Mouse (Mus musculus): ENCODE measurements around the gene Rarg. TPM values are rescaled to one million over a fixed set of nuclear protein-coding genes. Genes with fewer than 3 reads are reported as not detected.
A peak's percentile ranks its signal among the peaks of the same experiment; 100 is the strongest.

Rarg gene
- polyA plus RNA-seq, 1 experiment = 0.09 TPM

DNA sequence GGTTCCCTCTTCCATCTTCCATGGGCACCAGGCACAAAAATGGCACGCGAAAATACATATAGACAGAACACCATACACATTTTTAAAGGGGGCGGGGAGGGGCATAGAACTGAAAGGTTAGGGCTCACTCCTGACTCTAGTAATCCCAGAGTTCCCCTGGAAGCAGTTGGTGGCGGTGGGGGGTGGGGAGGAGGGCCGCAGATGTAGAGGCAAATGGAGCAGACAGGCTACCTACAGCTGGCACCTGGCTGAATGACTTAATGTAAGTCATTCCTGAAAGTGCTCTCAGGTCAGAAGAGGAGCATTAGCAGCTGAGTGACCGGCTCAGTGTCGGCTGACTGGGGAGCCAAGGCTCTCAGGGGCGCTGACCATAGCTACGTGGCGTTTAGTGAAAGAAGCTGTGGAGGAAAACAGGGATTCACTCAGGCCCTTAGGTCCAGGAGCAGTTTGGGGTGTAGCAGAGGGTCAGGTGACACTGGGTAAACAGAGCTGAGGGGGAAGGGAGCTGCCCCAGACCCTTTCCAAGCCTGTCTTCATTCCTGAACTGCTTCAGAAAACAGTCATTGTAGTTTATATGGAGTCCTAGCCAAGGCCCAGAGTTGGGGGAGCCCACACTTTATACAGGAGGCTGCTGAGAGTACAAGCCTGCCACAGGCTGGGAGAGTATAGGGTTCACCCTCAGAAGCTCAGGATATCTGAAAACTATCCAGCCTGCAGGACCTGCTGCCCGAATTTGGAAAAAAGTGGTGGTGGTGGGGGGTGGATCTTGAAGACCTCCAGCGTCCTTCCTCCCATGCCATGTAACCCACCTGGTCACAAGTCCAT, 14.7 kb downstream of the Rarg start:
- H3K9me3 ChIP-seq (ENCODE audit: control insufficient read depth, low read length) = no peaks in the 10 kb centered on the region; the same call in 1 of the 2 replicates
- TF ChIP-seq TAL1 (IDR thresholded peaks at IDR 0.05; ENCODE audit: low read length) (no peak), GATA1 (IDR thresholded peaks at IDR 0.05; ENCODE audit: low read length) (no peak)
- no peaks in the 10 kb centered on the region for H3K36me3 ChIP-seq (ENCODE audit: control insufficient read depth)
- peaks cover 19% of the 10 kb centered on the region for H3K4me1 ChIP-seq (ENCODE audit: control insufficient read depth)
- peaks cover 79% of the 10 kb centered on the region for H3K27me3 ChIP-seq (ENCODE audit: control insufficient read depth)
- H3K4me3 ChIP-seq (replicated peaks) = no peak overlapping the region

DNA sequence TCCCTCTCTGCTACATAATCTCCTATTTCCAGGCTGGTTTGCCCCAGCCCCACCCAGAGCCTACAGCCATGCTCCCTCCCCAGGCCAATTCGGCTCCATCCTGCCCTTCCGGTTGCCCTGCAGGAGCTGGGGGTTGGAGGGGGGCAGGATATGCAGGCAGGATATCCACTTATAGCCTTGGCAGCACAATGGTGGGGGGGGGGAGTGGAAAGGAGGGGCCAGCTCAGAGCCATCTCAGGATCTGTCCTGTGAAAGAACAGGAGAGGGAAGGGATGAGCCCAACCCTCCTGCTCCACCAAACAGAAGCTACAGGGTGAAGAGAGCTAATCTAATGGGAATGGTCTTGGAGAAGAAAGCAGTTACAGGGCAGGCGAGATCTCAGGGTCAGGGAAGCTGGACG, 16.7 kb downstream of the Rarg start:
- H3K9me3 ChIP-seq (ENCODE audit: control insufficient read depth, low read length) = no peaks in the 10 kb centered on the region
- H3K4me3 ChIP-seq (replicated peaks) = no peak overlapping the region
- no peaks in the 10 kb centered on the region for H3K36me3 ChIP-seq (ENCODE audit: control insufficient read depth)
- peaks cover 6% of the 10 kb centered on the region for H3K4me1 ChIP-seq (ENCODE audit: control insufficient read depth)
- H3K27me3 ChIP-seq (ENCODE audit: control insufficient read depth) = peaks cover 59% of the 10 kb centered on the region
- no peak for TF ChIP-seq TAL1 (IDR thresholded peaks at IDR 0.05; ENCODE audit: low read length)
- TF ChIP-seq GATA1 (IDR thresholded peaks at IDR 0.05; ENCODE audit: low read length) = no peak

DNA sequence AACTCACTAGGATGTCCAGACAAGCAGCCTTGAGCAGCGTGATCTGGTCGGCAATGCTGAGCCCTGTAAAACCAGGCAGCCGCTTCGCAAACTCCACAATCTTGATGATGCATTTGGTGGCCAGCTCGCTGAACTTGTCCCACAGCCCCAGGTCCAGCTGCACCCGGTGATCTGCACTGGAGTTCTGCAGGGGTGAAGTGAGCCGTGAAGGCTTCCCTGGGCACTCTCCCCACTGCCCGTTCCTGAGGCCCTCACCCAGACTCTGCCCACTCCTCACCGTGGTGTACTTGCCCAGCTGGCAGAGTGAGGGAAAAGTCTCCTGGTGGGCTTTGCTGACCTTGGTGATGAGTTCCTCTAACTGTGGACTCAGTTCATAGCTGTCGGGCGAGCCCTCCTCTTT, 17.5 kb downstream of the Rarg start:
- Histone ChIP-seq H3K27me3 (ENCODE audit: control insufficient read depth) (peaks cover 51% of the 10 kb centered on the region), H3K36me3 (ENCODE audit: control insufficient read depth) (no peaks in the 10 kb centered on the region), H3K9me3 (ENCODE audit: control insufficient read depth, low read length) (no peaks in the 10 kb centered on the region), H3K4me3 (replicated peaks) (no peak overlapping the region), H3K4me1 (ENCODE audit: control insufficient read depth) (peaks cover 12% of the 10 kb centered on the region)
- TF ChIP-seq TAL1 (IDR thresholded peaks at IDR 0.05; ENCODE audit: low read length) (no peak), GATA1 (IDR thresholded peaks at IDR 0.05; ENCODE audit: low read length) (no peak)

DNA sequence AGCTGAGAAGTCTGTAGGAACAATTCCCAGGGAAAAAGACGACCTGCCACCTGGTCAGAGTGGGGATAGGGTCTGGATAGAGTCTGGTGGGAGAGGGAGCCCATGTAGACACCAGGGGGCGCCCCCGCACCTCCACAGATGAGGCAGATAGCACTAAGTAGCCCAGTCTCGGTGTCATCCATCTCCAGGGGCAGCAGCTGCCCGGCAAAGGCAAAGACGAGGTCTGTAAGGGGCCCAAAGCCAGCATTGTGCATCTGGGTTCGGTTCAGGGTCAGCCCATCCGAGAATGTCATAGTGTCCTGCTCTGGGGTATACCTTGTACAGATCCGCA, 18.1 kb downstream of the Rarg start:
- Histone ChIP-seq H3K27me3 (ENCODE audit: control insufficient read depth) (peaks cover 45% of the 10 kb centered on the region), H3K9me3 (ENCODE audit: control insufficient read depth, low read length) (no peaks in the 10 kb centered on the region), H3K4me1 (ENCODE audit: control insufficient read depth) (peaks cover 14% of the 10 kb centered on the region), H3K36me3 (ENCODE audit: control insufficient read depth) (no peaks in the 10 kb centered on the region), H3K4me3 (replicated peaks) (no peak overlapping the region)
- TF ChIP-seq GATA1 (IDR thresholded peaks at IDR 0.05; ENCODE audit: low read length) (no peak), TAL1 (IDR thresholded peaks at IDR 0.05; ENCODE audit: low read length) (no peak)

- Histone ChIP-seq H3K36me3 (ENCODE audit: control insufficient read depth) (no peaks in the 10 kb centered on the region), H3K4me1 (ENCODE audit: control insufficient read depth) (peaks cover 17% of the 10 kb centered on the region), H3K4me3 (replicated peaks) (no peak overlapping the region), H3K27me3 (ENCODE audit: control insufficient read depth) (peaks cover 40% of the 10 kb centered on the region), H3K9me3 (ENCODE audit: control insufficient read depth, low read length) (no peaks in the 10 kb centered on the region)
- TF ChIP-seq GATA1 (IDR thresholded peaks at IDR 0.05; ENCODE audit: low read length) (no peak), TAL1 (IDR thresholded peaks at IDR 0.05; ENCODE audit: low read length) (no peak)
Observed at GRCm38 (mm10) chr15:102238543-102239259, 18.6 kb downstream of the Rarg start.

- TF ChIP-seq TAL1 (IDR thresholded peaks at IDR 0.05; ENCODE audit: low read length) (no peak), GATA1 (IDR thresholded peaks at IDR 0.05; ENCODE audit: low read length) (no peak)
- Histone ChIP-seq H3K27me3 (ENCODE audit: control insufficient read depth) (peaks cover 10% of the 10 kb centered on the region), H3K36me3 (ENCODE audit: control insufficient read depth) (no peaks in the 10 kb centered on the region), H3K4me3 (replicated peaks) (no peak overlapping the region), H3K4me1 (ENCODE audit: control insufficient read depth) (peaks cover 43% of the 10 kb centered on the region), H3K9me3 (ENCODE audit: control insufficient read depth, low read length) (no peaks in the 10 kb centered on the region)
Observed at GRCm38 (mm10) chr15:102235371-102236027, 21.8 kb downstream of the Rarg start.

GRCm38 (mm10) chr15:102233896-102234295, 23.4 kb downstream of the Rarg start:
- TF ChIP-seq TAL1 (IDR thresholded peaks at IDR 0.05; ENCODE audit: low read length) (no peak), GATA1 (IDR thresholded peaks at IDR 0.05; ENCODE audit: low read length) (no peak)
- H3K27me3 ChIP-seq (ENCODE audit: control insufficient read depth) = no peaks in the 10 kb centered on the region; the same call in 1 of the 2 replicates
- H3K4me1 ChIP-seq (ENCODE audit: control insufficient read depth) = peaks cover 44% of the 10 kb centered on the region
- H3K4me3 ChIP-seq (replicated peaks) = no peak overlapping the region
- no peaks in the 10 kb centered on the region for H3K9me3 ChIP-seq (ENCODE audit: control insufficient read depth, low read length)
- no peaks in the 10 kb centered on the region for H3K36me3 ChIP-seq (ENCODE audit: control insufficient read depth)

- Histone ChIP-seq H3K4me1 (ENCODE audit: control insufficient read depth) (peaks cover 44% of the 10 kb centered on the region), H3K4me3 (replicated peaks) (no peak overlapping the region), H3K9me3 (ENCODE audit: control insufficient read depth, low read length) (no peaks in the 10 kb centered on the region), H3K27me3 (ENCODE audit: control insufficient read depth) (no peaks in the 10 kb centered on the region; the same call in 1 of the 2 replicates), H3K36me3 (ENCODE audit: control insufficient read depth) (no peaks in the 10 kb centered on the region)
- TF ChIP-seq TAL1 (IDR thresholded peaks at IDR 0.05; ENCODE audit: low read length) (no peak), GATA1 (IDR thresholded peaks at IDR 0.05; ENCODE audit: low read length) (no peak)
Observed at GRCm38 (mm10) chr15:102232764-102233163, 24.6 kb downstream of the Rarg start.

DNA sequence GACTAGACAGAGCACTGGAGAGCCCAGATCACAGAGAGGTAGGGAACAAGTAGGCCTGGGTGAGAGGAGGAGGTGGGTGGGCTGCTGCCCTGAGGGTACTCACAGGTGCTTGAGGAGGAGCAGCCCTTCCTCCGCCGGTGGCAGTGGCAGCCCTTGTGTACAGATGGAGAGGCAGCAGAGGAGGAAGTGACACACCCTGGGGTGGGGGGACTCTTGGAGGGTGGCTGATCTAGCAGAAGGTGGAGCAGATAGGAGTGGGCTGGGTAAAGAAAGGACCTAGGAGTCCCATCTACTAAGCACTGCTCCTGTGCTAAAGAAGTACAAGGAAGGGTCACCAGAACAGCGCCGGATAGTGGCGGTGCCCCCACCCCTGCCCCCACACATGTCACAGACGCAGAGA, 25.6 kb downstream of the Rarg start, which contains the start of gene Itgb7:
Gene Itgb7, minus strand, starts transcription at position 197 of the 400 bp plus-strand sequence.
- Histone ChIP-seq H3K9me3 (ENCODE audit: control insufficient read depth, low read length) (no peaks in the 10 kb centered on the region), H3K36me3 (ENCODE audit: control insufficient read depth) (no peaks in the 10 kb centered on the region), H3K4me1 (ENCODE audit: control insufficient read depth) (peaks cover 51% of the 10 kb centered on the region), H3K4me3 (replicated peaks) (peak within 1 kb of the TSS; percentile 58), H3K27me3 (ENCODE audit: control insufficient read depth) (no peaks in the 10 kb centered on the region; the same call in 1 of the 2 replicates)
- TF ChIP-seq GATA1 (IDR thresholded peaks at IDR 0.05; ENCODE audit: low read length) (no peak), TAL1 (IDR thresholded peaks at IDR 0.05; ENCODE audit: low read length) (no peak)

Measured in erythroblast, embryonic 14.5 days (primary cell).